Mouse (Mus musculus): Measurements from ENCODE around the gene Rims4.

DNA sequence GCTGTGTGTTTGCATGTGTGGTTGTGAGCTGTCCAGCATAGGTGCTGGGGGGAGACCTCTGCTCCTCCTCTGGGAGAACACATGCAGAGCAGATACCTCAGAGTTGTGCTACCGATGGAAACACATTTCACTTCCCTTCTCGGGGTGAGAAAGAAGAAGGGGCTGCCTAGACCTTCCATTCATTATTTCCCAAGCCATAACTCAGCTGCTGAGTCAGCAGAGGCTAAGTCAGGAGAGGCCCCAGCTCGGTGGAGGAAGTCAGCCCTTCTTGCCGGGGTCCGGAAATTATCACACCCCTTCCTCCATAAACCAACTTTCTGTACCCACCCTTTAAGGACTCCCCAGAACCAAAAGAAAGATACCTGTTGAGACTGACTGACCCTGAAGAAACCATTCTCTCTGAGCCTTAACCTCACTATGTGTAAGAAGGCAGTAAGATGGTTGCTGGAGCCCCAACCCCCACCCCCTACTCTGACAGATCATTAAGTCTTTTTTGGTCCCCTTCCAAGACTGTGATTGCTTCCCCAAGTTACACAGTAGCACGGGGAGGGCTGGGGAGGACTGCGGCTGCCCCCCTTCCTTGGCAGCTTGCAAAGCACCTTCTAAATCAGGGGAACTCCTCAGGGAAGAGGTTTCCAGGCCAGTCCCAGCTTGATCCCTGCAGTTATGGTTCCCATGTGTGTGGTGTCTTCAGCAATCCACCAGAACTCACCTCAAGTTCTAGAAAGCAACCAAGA lies 10.1 kb upstream of the Rims4 start:
- TF ChIP-seq POLR2A (IDR thresholded peaks at IDR 0.05; ENCODE audit: control insufficient read depth in 1 of 2, insufficient read depth in 1 of 2, low read depth in 1 of 2, low read length in 2 of 2, poor library complexity in 1 of 2) (no peak), CTCF (IDR thresholded peaks at IDR 0.05 in 2 of 3, conservative IDR thresholded peaks at IDR 0.05 in 1 of 3; ENCODE audit: control insufficient read depth in 1 of 3, insufficient read depth in 1 of 3, low read depth in 2 of 3, low read length in 3 of 3, poor library complexity in 1 of 3, severe bottlenecking in 1 of 3) (no peak), NRF1 (IDR thresholded peaks at IDR 0.05; ENCODE audit: insufficient read depth, low read depth, low read length, poor library complexity, severe bottlenecking) (no peak), POLR2AphosphoS2 (IDR thresholded peaks at IDR 0.05; ENCODE audit: low read length) (no peak), MEF2A (IDR thresholded peaks at IDR 0.05; ENCODE audit: extremely low read depth, insufficient replicate concordance, low read depth, low read length, poor library complexity, severe bottlenecking) (no peak), GATA1 (IDR thresholded peaks at IDR 0.05; ENCODE audit: low read depth, low read length) (no peak), TCF12 (IDR thresholded peaks at IDR 0.05; ENCODE audit: low read depth, low read length) (no peak), MAFK (IDR thresholded peaks at IDR 0.05; ENCODE audit: borderline replicate concordance, low read depth, low read length) (no peak), GABPA (IDR thresholded peaks at IDR 0.05; ENCODE audit: low read depth, low read length) (no peak)
